Mouse (Mus musculus): Measurements from ENCODE around the gene Epb41l1. TPM values are rescaled to one million over a fixed set of nuclear protein-coding genes. Genes with fewer than 3 reads are reported as not detected.

Gene Epb41l1
- total and polyA plus RNA-seq, 3 experiments = 0.09 to 8.4 (median 0.44) TPM

DNA sequence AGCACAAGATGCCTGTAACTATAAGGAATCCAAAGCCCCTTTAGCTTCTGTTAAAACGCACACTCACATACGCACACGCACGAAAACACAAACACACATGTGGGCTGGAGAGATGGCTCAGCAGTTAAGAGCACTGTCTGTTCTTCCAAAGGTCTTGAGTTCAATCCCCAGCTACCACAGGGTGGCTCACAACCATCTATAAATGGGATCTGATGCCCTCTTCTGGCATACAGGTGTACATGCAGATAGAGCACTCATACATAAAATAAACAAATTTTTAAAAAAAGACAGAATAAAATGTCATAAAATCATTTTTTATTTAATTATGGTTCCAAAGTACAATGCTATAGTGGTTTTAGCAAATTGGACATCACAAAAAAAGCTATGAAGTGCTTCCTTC lies 26.4 kb upstream of the Epb41l1 start:
- DNase-seq (ENCODE audit: low spot score) (no peak), ATAC-seq (ENCODE audit: extremely low read depth, insufficient number of reproducible peaks, low FRiP score, poor library complexity, severe bottlenecking) (no peak)
- TF ChIP-seq GATA2 (IDR thresholded peaks at IDR 0.05; ENCODE audit: borderline replicate concordance, low read depth, low read length) (no peak), GATA1 (IDR thresholded peaks at IDR 0.05; ENCODE audit: borderline replicate concordance, low read length) (no peak), CTCF (IDR thresholded peaks at IDR 0.05; ENCODE audit: low read depth, low read length) (no peak), POLR2AphosphoS5 (IDR thresholded peaks at IDR 0.05; ENCODE audit: insufficient replicate concordance, low read depth, low read length) (no peak), TAL1 (conservative IDR thresholded peaks at IDR 0.05; ENCODE audit: low read depth, low read length) (no peak)
- no peak overlapping the region for H3K4me3 ChIP-seq (ENCODE audit: low read depth, low read length)
- H3K27me3 ChIP-seq (ENCODE audit: insufficient read depth, low read length) = peaks cover 4% of the 10 kb centered on the region
- no peaks in the 10 kb centered on the region for H3K9me3 ChIP-seq (replicated peaks)
- H3K36me3 ChIP-seq (replicated peaks) = no peaks in the 10 kb centered on the region
- peaks cover 17% of the 10 kb centered on the region for H3K4me1 ChIP-seq (ENCODE audit: insufficient read depth, low read depth, low read length)

DNA sequence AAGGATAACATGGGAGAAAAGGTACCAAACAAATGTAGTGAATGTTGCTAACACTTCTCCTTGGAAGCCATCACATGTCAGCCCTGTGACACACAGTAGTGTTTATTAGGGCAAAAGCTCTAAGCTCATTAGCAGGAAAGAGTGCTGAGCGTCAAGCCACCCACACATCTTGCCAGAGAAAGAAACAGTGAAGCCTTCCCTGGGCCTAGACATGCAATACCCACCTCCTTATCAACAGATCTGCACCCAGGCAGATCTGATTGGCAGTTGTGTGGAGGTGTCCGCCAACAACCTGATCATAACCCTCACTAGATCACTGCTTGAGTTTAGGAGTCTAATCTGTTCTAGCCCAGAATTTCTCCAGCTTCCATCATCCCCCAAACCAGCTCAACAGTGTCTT lies 24.6 kb upstream of the Epb41l1 start:
- DNase-seq (ENCODE audit: low spot score) = no peak
- no peak overlapping the region for H3K4me3 ChIP-seq (ENCODE audit: low read depth, low read length)
- H3K27me3 ChIP-seq (ENCODE audit: insufficient read depth, low read length) = peaks cover 4% of the 10 kb centered on the region
- no peak for ATAC-seq (ENCODE audit: extremely low read depth, insufficient number of reproducible peaks, low FRiP score, poor library complexity, severe bottlenecking)
- TF ChIP-seq GATA2 (IDR thresholded peaks at IDR 0.05; ENCODE audit: borderline replicate concordance, low read depth, low read length) (no peak), GATA1 (IDR thresholded peaks at IDR 0.05; ENCODE audit: borderline replicate concordance, low read length) (no peak), TAL1 (conservative IDR thresholded peaks at IDR 0.05; ENCODE audit: low read depth, low read length) (no peak), POLR2AphosphoS5 (IDR thresholded peaks at IDR 0.05; ENCODE audit: insufficient replicate concordance, low read depth, low read length) (no peak), CTCF (IDR thresholded peaks at IDR 0.05; ENCODE audit: low read depth, low read length) (no peak)
- H3K9me3 ChIP-seq (replicated peaks) = no peaks in the 10 kb centered on the region
- no peaks in the 10 kb centered on the region for H3K36me3 ChIP-seq (replicated peaks)
- H3K4me1 ChIP-seq (ENCODE audit: insufficient read depth, low read depth, low read length) = peaks cover 18% of the 10 kb centered on the region

DNA sequence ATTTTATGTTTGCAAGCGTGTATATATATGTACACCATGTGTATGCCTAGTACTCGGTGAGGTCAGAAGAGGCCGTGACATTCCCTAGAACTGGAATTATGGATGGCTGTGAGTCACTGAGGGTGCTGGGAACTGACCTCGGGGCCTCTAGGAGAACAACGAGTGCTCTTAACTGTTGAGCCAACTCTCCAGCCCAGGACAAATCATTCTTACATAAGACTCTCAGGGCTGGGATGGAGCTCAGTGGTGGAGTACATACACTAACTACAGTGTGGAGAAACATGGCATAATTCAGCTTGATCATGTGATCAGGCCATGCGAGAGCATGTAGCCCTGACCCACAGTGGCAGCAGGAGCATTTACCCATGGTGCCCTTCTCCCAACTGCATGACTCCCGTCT lies 22.7 kb upstream of the Epb41l1 start:
- no peaks in the 10 kb centered on the region for H3K36me3 ChIP-seq (replicated peaks)
- DNase-seq (ENCODE audit: low spot score) (no peak), ATAC-seq (ENCODE audit: extremely low read depth, insufficient number of reproducible peaks, low FRiP score, poor library complexity, severe bottlenecking) (no peak)
- no peak overlapping the region for H3K4me3 ChIP-seq (ENCODE audit: low read depth, low read length)
- H3K4me1 ChIP-seq (ENCODE audit: insufficient read depth, low read depth, low read length) = peaks cover 22% of the 10 kb centered on the region
- TF ChIP-seq GATA1 (IDR thresholded peaks at IDR 0.05; ENCODE audit: borderline replicate concordance, low read length) (no peak), TAL1 (conservative IDR thresholded peaks at IDR 0.05; ENCODE audit: low read depth, low read length) (no peak), CTCF (IDR thresholded peaks at IDR 0.05; ENCODE audit: low read depth, low read length) (no peak), POLR2AphosphoS5 (IDR thresholded peaks at IDR 0.05; ENCODE audit: insufficient replicate concordance, low read depth, low read length) (no peak), GATA2 (IDR thresholded peaks at IDR 0.05; ENCODE audit: borderline replicate concordance, low read depth, low read length) (no peak)
- H3K9me3 ChIP-seq (replicated peaks) = no peaks in the 10 kb centered on the region
- H3K27me3 ChIP-seq (ENCODE audit: insufficient read depth, low read length) = peaks cover 14% of the 10 kb centered on the region

- no peak for TF ChIP-seq TAL1 (conservative IDR thresholded peaks at IDR 0.05; ENCODE audit: low read depth, low read length)
- TF ChIP-seq CTCF (IDR thresholded peaks at IDR 0.05; ENCODE audit: low read depth, low read length) = no peak
- TF ChIP-seq POLR2AphosphoS5 (IDR thresholded peaks at IDR 0.05; ENCODE audit: insufficient replicate concordance, low read depth, low read length) = no peak
- TF ChIP-seq GATA2 (IDR thresholded peaks at IDR 0.05; ENCODE audit: borderline replicate concordance, low read depth, low read length) = no peak
- no peak for TF ChIP-seq GATA1 (IDR thresholded peaks at IDR 0.05; ENCODE audit: borderline replicate concordance, low read length)
Observed at GRCm38 (mm10) chr2:156399485-156399884, 21.2 kb upstream of the Epb41l1 start.

DNA sequence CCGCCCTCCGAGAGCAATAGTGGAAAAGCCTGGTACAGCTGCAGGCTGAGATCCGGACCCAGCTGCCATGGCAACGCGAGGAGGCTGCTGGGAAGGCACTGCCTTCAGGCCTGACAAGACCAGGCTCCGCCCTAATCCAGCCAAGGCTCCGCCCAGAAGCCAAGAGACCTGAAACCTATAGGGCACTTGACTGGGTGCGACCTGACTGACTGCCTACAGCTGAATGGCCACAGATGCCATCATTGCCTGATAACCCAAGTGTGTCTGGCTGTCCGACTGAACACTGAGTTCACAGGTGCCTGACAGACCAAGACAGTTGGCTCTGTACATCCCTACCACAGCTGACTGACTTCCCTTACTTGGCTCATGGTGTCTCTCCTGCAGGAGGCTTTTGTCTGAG lies 19.4 kb upstream of the Epb41l1 start:
- Histone ChIP-seq H3K36me3 (replicated peaks) (no peaks in the 10 kb centered on the region), H3K9me3 (replicated peaks) (no peaks in the 10 kb centered on the region), H3K4me3 (ENCODE audit: low read depth, low read length) (no peak overlapping the region), H3K27me3 (ENCODE audit: insufficient read depth, low read length) (peaks cover 15% of the 10 kb centered on the region), H3K4me1 (ENCODE audit: insufficient read depth, low read depth, low read length) (0 out of 2 replicates have a peak, but pooled peaks cover 5% of the 10 kb centered on the region)
- no peak for DNase-seq (ENCODE audit: low spot score)
- TF ChIP-seq GATA2 (IDR thresholded peaks at IDR 0.05; ENCODE audit: borderline replicate concordance, low read depth, low read length) = no peak
- no peak for TF ChIP-seq CTCF (IDR thresholded peaks at IDR 0.05; ENCODE audit: low read depth, low read length)
- no peak for TF ChIP-seq POLR2AphosphoS5 (IDR thresholded peaks at IDR 0.05; ENCODE audit: insufficient replicate concordance, low read depth, low read length)
- TF ChIP-seq GATA1 (IDR thresholded peaks at IDR 0.05; ENCODE audit: borderline replicate concordance, low read length) = no peak
- no peak for TF ChIP-seq TAL1 (conservative IDR thresholded peaks at IDR 0.05; ENCODE audit: low read depth, low read length)
- ATAC-seq (ENCODE audit: extremely low read depth, insufficient number of reproducible peaks, low FRiP score, poor library complexity, severe bottlenecking) = no peak

More at GRCm38 (mm10) chr2:156399485-156399884, 21.2 kb upstream of the Epb41l1 start:
- Histone ChIP-seq H3K4me1 (ENCODE audit: insufficient read depth, low read depth, low read length) (peaks cover 9% of the 10 kb centered on the region; the same call in 1 of the 2 replicates), H3K36me3 (replicated peaks) (no peaks in the 10 kb centered on the region), H3K27me3 (ENCODE audit: insufficient read depth, low read length) (peaks cover 15% of the 10 kb centered on the region), H3K9me3 (replicated peaks) (no peaks in the 10 kb centered on the region), H3K4me3 (ENCODE audit: low read depth, low read length) (no peak overlapping the region)
- ATAC-seq (ENCODE audit: extremely low read depth, insufficient number of reproducible peaks, low FRiP score, poor library complexity, severe bottlenecking) (no peak), DNase-seq (ENCODE audit: low spot score) (no peak)

DNA sequence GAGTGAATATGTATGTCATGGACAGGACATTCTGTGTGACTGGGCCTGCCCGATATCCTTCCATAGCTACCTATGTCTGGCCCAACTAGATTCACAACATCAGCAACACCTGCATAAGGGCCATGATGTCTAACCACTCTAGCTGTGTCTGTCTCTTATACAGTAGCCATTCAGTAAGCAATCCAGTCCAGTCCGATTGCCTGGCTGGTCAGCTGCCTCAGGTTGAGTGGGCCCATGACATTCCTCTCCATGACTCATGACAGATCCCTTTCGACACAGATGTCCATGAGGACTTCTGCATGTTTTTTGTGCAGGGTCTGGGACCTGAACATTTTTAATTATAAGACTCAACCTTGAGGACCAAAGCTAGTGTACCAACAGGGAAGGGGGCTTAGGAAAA lies 18.7 kb upstream of the Epb41l1 start:
- no peak for TF ChIP-seq GATA2 (IDR thresholded peaks at IDR 0.05; ENCODE audit: borderline replicate concordance, low read depth, low read length)
- TF ChIP-seq POLR2AphosphoS5 (IDR thresholded peaks at IDR 0.05; ENCODE audit: insufficient replicate concordance, low read depth, low read length) = no peak
- no peak for TF ChIP-seq GATA1 (IDR thresholded peaks at IDR 0.05; ENCODE audit: borderline replicate concordance, low read length)
- TF ChIP-seq TAL1 (conservative IDR thresholded peaks at IDR 0.05; ENCODE audit: low read depth, low read length) = no peak
- TF ChIP-seq CTCF (IDR thresholded peaks at IDR 0.05; ENCODE audit: low read depth, low read length) = no peak
- peaks cover 17% of the 10 kb centered on the region for H3K27me3 ChIP-seq (ENCODE audit: insufficient read depth, low read length)
- no peak for ATAC-seq (ENCODE audit: extremely low read depth, insufficient number of reproducible peaks, low FRiP score, poor library complexity, severe bottlenecking)

More for the DNA sequence above, 18.7 kb upstream of the Epb41l1 start:
- DNase-seq (ENCODE audit: low spot score) = no peak
- Histone ChIP-seq H3K36me3 (replicated peaks) (no peaks in the 10 kb centered on the region), H3K4me1 (ENCODE audit: insufficient read depth, low read depth, low read length) (0 out of 2 replicates have a peak, but pooled peaks cover 5% of the 10 kb centered on the region), H3K9me3 (replicated peaks) (no peaks in the 10 kb centered on the region), H3K4me3 (ENCODE audit: low read depth, low read length) (no peak overlapping the region)
